Mouse (Mus musculus) B cell, adult (primary cell): ENCODE measurements around the gene Mob3c. TPM values are rescaled to one million over a fixed set of nuclear protein-coding genes. Genes with fewer than 3 reads are reported as not detected.

Experiments used
- total RNA-seq: library from RNA; stranded (reverse); gene quantifications from 4 replicates; pipeline ENCODE4 v1.2.4, GENCODE M21; 2023; ENCODE audit not compliant: inconsistent age

Mob3c gene
- total RNA-seq = 14.0 to 21.0 TPM (median 18.6 TPM) in 4 replicates

GRCm38 (mm10) chr4:115827888-115828571, at the start of gene Mob3c:
Gene Mob3c (plus strand): TSS chr4:115828092.

GRCm38 (mm10) chr4:115780918-115781317, 47.0 kb upstream of the Mob3c start, which contains the start of gene Tex38:
Gene Tex38 (minus strand): TSS chr4:115781018.

GRCm38 (mm10) chr4:115784769-115785510, 43.0 kb upstream of the Mob3c start, which contains the start of gene Atpaf1:
Gene Atpaf1 (plus strand): TSS chr4:115784812.

GRCm38 (mm10) chr4:115838696-115839641, 11.1 kb downstream of the Mob3c start, which contains the start of gene Mknk1:
Gene Mknk1 (plus strand): TSS chr4:115839198.

GRCm38 (mm10) chr4:115884022-115884421, 56.1 kb downstream of the Mob3c start, which contains the start of gene Kncn:
Gene Kncn (plus strand): TSS chr4:115884400.

Other genes starting within 250 kb of the Mob3c start
- not detected in 4 replicates for gene Cyp4a32, start 227.1 kb upstream of the Mob3c start, total RNA-seq
- not detected in 4 replicates for gene Cyp4b1, start 180.4 kb upstream of the Mob3c start, total RNA-seq
- 37.3 to 47.9 TPM (median 43.7 TPM) in 4 replicates for gene Efcab14, start 90.3 kb upstream of the Mob3c start, total RNA-seq
- gene Tex38, start 47.1 kb upstream of the Mob3c start, total RNA-seq = not detected in 4 replicates
- 14.4 to 21.7 TPM (median 17.0 TPM) in 4 replicates for gene Atpaf1, start 43.3 kb upstream of the Mob3c start, total RNA-seq
- gene Mknk1, start 11.1 kb downstream of the Mob3c start, total RNA-seq = 63.2 to 79.8 TPM (median 68.3 TPM) in 4 replicates
- gene Kncn, start 56.3 kb downstream of the Mob3c start, total RNA-seq = 0.35 to 1.5 TPM (median 0.74 TPM) in 3 of 4 replicates, not detected in the other
- gene 6430628N08Rik, start 62.6 kb downstream of the Mob3c start, total RNA-seq = not detected in 4 replicates
- gene Dmbx1, start 111.8 kb downstream of the Mob3c start, total RNA-seq = not detected in 4 replicates
- gene Faah, start 189.8 kb downstream of the Mob3c start, total RNA-seq = 34.4 to 38.7 TPM (median 36.7 TPM) in 4 replicates
- gene Nsun4, start 225.8 kb downstream of the Mob3c start, total RNA-seq = 31.8 to 45.5 TPM (median 37.0 TPM) in 4 replicates
- 254 to 297 TPM (median 280 TPM) in 4 replicates for gene Uqcrh, start 247.0 kb downstream of the Mob3c start, total RNA-seq
- gene Lrrc41, start 247.2 kb downstream of the Mob3c start, total RNA-seq = 27.6 to 34.4 TPM (median 30.5 TPM) in 4 replicates